Mouse (Mus musculus) lung, adult 10 weeks (tissue): ENCODE measurements around the gene Inpp4b. TPM values are rescaled to one million over a fixed set of nuclear protein-coding genes. Genes with fewer than 3 reads are reported as not detected.

Experiments used
- polyA plus RNA-seq: library from polyadenylated mRNA; stranded (reverse); fragments of 350-450 nt; fragmentation: Illumina TruSeq; extraction: RNeasy Lipid Tissue Mini Kit (QIAGEN cat#74804); gene quantifications from one replicate; pipeline ENCODE4 v1.2.3, GENCODE M21; 2014; ENCODE audit warnings: low read depth, low replicate concordance; ENCODE audit not compliant: insufficient read depth

Gene Inpp4b
- polyA plus RNA-seq = 3.7 TPM

GRCm38 (mm10) chr8:81342236-81342998 is at the start of gene Inpp4b:
Gene Inpp4b, plus strand, starts transcription at chr8:81342556.

